Mouse (Mus musculus) embryonic fibroblast, embryonic 13.5 days (primary cell): ENCODE results near the gene Arhgdib. TPM values are rescaled to one million over a fixed set of nuclear protein-coding genes. Genes with fewer than 3 reads are reported as not detected.

Experiments
- H3K27ac ChIP-seq: 2 replicates; pipeline ENCODE4 v1.5.1; 2012; ENCODE audit warnings: low read length, control low read depth, inconsistent platforms; ENCODE audit not compliant: insufficient read depth
- H3K4me1 ChIP-seq: 2 replicates; pipeline ENCODE4 v1.6.1; 2011; ENCODE audit warnings: low read length; ENCODE audit not compliant: control insufficient read depth, insufficient read depth
- H3K4me3 ChIP-seq: 2 replicates; pipeline ENCODE4 v1.5.1; 2011; ENCODE audit warnings: mild to moderate bottlenecking, control low read depth, low read length; ENCODE audit not compliant: insufficient read depth
- CTCF ChIP-seq: IDR thresholded peaks from 2 replicates; pipeline ENCODE4 v1.5.1; 2011; ENCODE audit warnings: mild to moderate bottlenecking, control low read depth, low read length, moderate library complexity, borderline replicate concordance; ENCODE audit not compliant: insufficient read depth
- POLR2A ChIP-seq: IDR thresholded peaks from 2 replicates; pipeline ENCODE4 v1.6.1; 2011; ENCODE audit warnings: low read depth, mild to moderate bottlenecking, control low read depth, low read length, moderate library complexity
- polyA plus RNA-seq: library from polyadenylated mRNA; stranded (reverse); fragments of >200 nt; gene quantifications from 2 replicates; pipeline ENCODE4 v1.2.4, GENCODE M21; 2011; ENCODE audit warnings: low read depth; ENCODE audit not compliant: missing spikeins, insufficient read length

The Arhgdib gene
- polyA plus RNA-seq, 1 experiment = 221 TPM

- peaks cover 9% of the 10 kb centered on the region; the same call in 1 of the 2 replicates for H3K4me1 ChIP-seq
- TF ChIP-seq CTCF = no peak
- no peak for TF ChIP-seq POLR2A
- H3K27ac ChIP-seq = no peak overlapping the region
- no peak overlapping the region for H3K4me3 ChIP-seq
Measured at GRCm38 (mm10) chr6:136954715-136955114, 13.0 kb upstream of the Arhgdib start.

GRCm38 (mm10) chr6:136954192-136954591, 12.5 kb upstream of the Arhgdib start:
- Histone ChIP-seq H3K27ac (no peak overlapping the region), H3K4me3 (no peak overlapping the region), H3K4me1 (peaks cover 5% of the 10 kb centered on the region; the same call in 1 of the 2 replicates)
- no peak for TF ChIP-seq POLR2A
- no peak for TF ChIP-seq CTCF

GRCm38 (mm10) chr6:136952930-136953329, 11.2 kb upstream of the Arhgdib start:
- no peak overlapping the region for H3K27ac ChIP-seq
- TF ChIP-seq POLR2A (no peak), CTCF (no peak)
- peaks cover 4% of the 10 kb centered on the region; the same call in 1 of the 2 replicates for H3K4me1 ChIP-seq
- H3K4me3 ChIP-seq = no peak overlapping the region

- Histone ChIP-seq H3K4me3 (no peak overlapping the region), H3K4me1 (peaks cover 2% of the 10 kb centered on the region; the same call in 1 of the 2 replicates), H3K27ac (no peak overlapping the region)
- TF ChIP-seq POLR2A = no peak
- no peak for TF ChIP-seq CTCF
Measured at GRCm38 (mm10) chr6:136950171-136950570, 8.5 kb upstream of the Arhgdib start.

GRCm38 (mm10) chr6:136947716-136948115, 6.0 kb upstream of the Arhgdib start:
- H3K27ac ChIP-seq = peak overlapping the region; percentile 95
- no peak overlapping the region for H3K4me3 ChIP-seq
- peaks cover 2% of the 10 kb centered on the region; the same call in 1 of the 2 replicates for H3K4me1 ChIP-seq
- TF ChIP-seq CTCF (no peak), POLR2A (no peak)

GRCm38 (mm10) chr6:136946943-136947342, 5.2 kb upstream of the Arhgdib start:
- H3K4me3 ChIP-seq = no peak overlapping the region
- H3K4me1 ChIP-seq = peaks cover 4% of the 10 kb centered on the region
- TF ChIP-seq POLR2A (no peak), CTCF (no peak)
- peak overlapping the region; percentile 27; the same call in 1 of the 2 replicates for H3K27ac ChIP-seq

GRCm38 (mm10) chr6:136946241-136946640, 4.5 kb upstream of the Arhgdib start:
- TF ChIP-seq POLR2A (no peak), CTCF (no peak)
- Histone ChIP-seq H3K27ac (peak overlapping the region; percentile 57; the same call in 1 of the 2 replicates), H3K4me3 (no peak overlapping the region), H3K4me1 (peaks cover 4% of the 10 kb centered on the region)

- no peak for TF ChIP-seq CTCF
- no peak for TF ChIP-seq POLR2A
- Histone ChIP-seq H3K27ac (no peak overlapping the region), H3K4me3 (no peak overlapping the region), H3K4me1 (peaks cover 11% of the 10 kb centered on the region)
Measured at GRCm38 (mm10) chr6:136944511-136944910, 2.8 kb upstream of the Arhgdib start.

- Histone ChIP-seq H3K27ac (no peak overlapping the region), H3K4me3 (no peak overlapping the region), H3K4me1 (peaks cover 13% of the 10 kb centered on the region)
- TF ChIP-seq POLR2A = no peak
- no peak for TF ChIP-seq CTCF
Measured at GRCm38 (mm10) chr6:136943392-136943791, 1.7 kb upstream of the Arhgdib start.

GRCm38 (mm10) chr6:136942280-136942679, 581 bp upstream of the Arhgdib start:
- Histone ChIP-seq H3K4me1 (peaks cover 18% of the 10 kb centered on the region), H3K4me3 (no peak overlapping the region), H3K27ac (no peak overlapping the region)
- TF ChIP-seq CTCF (no peak), POLR2A (no peak)

- Histone ChIP-seq H3K4me3 (peak overlapping the region; percentile 55), H3K4me1 (peaks cover 18% of the 10 kb centered on the region), H3K27ac (peak overlapping the region; percentile 87)
- TF ChIP-seq POLR2A = no peak
- TF ChIP-seq CTCF = no peak
Measured at GRCm38 (mm10) chr6:136940188-136940960, 1.3 kb downstream of the Arhgdib start.
